8 mouse cellular contexts compared by ENCODE assay signal in the genomic region with DNA sequence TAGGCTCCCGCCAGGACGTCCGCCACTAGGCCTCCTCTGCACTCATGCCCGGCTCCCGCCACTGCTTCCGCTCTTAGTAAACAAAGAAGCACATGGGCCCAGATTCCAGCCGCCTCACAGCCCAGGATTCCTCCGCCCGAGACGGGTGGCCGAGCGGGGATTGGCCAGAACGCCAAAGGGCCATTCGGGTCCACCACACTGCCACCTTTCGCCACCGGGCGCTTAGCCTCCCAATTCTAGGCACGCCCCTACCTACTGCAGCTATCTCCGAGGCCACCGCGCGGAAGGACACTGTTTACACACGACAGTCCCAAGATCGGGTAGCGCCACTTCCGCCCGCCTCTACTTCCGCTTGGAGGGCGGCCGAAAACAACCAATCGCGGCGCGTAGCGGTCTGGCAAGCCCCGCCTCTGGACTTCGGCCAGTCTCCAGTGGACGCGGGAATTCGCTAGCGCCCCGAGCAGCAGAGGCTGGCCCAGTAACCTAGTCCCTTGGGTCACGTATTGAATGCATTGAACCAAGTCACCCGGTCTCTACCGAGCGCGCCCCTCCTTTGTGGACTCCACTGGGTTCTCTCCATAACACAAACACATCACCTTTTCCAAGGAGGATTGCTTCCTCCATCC. TPM values are rescaled to one million over a fixed set of nuclear protein-coding genes. Genes with fewer than 3 reads are reported as not detected.
DNase-seq lines count a peak whose midpoint lies in the region; ATAC-seq and TF ChIP-seq lines count a peak whose summit lies in the region.

No protein-coding gene starts in this region.

- no peaks in the 10 kb centered on the region for H3K27me3 ChIP-seq in Patski
- H3K27me3 ChIP-seq in hindbrain, embryonic 14.5 days (ENCODE audit: control insufficient read depth, insufficient read depth, low read length): no peaks in the 10 kb centered on the region

- DNase-seq in Patski (ENCODE audit: low read depth, low spot score): peak; percentile 95
- peak; percentile 99 for DNase-seq in cerebellum, postnatal 14 days
- peak; percentile 91 to 92 for DNase-seq in frontal cortex, postnatal 14 days (ENCODE audit: low spot score in 2 of 2)
- DNase-seq in hindbrain, embryonic 14.5 days (ENCODE audit: low spot score): peak; percentile 96
- peak; percentile 94 for DNase-seq in layer of hippocampus, postnatal 36 days
- DNase-seq in lung, postnatal 36 days: peak; percentile 97
- peak; percentile 99 for DNase-seq in retina, postnatal 1 day
- peak; percentile 93 to 94 for DNase-seq in urinary bladder, adult 18-20 months (ENCODE audit: low spot score in 2 of 2)

- CTCF ChIA-PET in Patski (lab: Charles Lee): no interaction called here

- in situ Hi-C loops in Patski (cut with MboI; ENCODE audit: low pct_unique_long_range_greater_than_20kb): no loop called here

- peak overlapping the region; percentile 90 for H3K27ac ChIP-seq in hindbrain, embryonic 14.5 days

- peak overlapping the region; percentile 99 for H3K4me2 ChIP-seq in hindbrain, embryonic 14.5 days (replicated peaks)

- POLR2A ChIA-PET in Patski (lab: Charles Lee): interaction anchor here (1.2 to 2.7 kb wide), 2 partner anchors 10 to 15 kb away, joined by 3 to 14 read pairs; a partner anchor contains a TSS

- under 1% methylated on average over 47 of the region's 47 CpGs for WGBS in hindbrain, embryonic 14.5 days

- TF ChIP-seq CTCF in Patski (IDR thresholded peaks at IDR 0.05): no peak

- peak; percentile 83 for ATAC-seq in Patski
- ATAC-seq in hindbrain, embryonic 14.5 days (ENCODE audit: low FRiP score): peak; percentile 87

- peak overlapping the region; percentile 71 for H3K9ac ChIP-seq in hindbrain, embryonic 14.5 days

- H3K4me3 ChIP-seq in hindbrain, embryonic 14.5 days (replicated peaks; ENCODE audit: low read length): peak overlapping the region; percentile 84

- peaks cover 58% of the 10 kb centered on the region for H3K36me3 ChIP-seq in hindbrain, embryonic 14.5 days (replicated peaks; ENCODE audit: control insufficient read depth, insufficient read depth)

- H3K4me1 ChIP-seq in hindbrain, embryonic 14.5 days (replicated peaks; ENCODE audit: control insufficient read depth, insufficient read depth, low read length): peaks cover 22% of the 10 kb centered on the region

- H3K9me3 ChIP-seq in hindbrain, embryonic 14.5 days (ENCODE audit: control insufficient read depth, low read length): no peaks in the 10 kb centered on the region

RNA-seq across cellular contexts. Expression of a gene that starts 0.8 kb away (rescaled TPM):
- 39.7 TPM for polyA plus RNA-seq in Patski (2021)
- 15.2 and 15.5 TPM in 2 replicates for polyA plus RNA-seq in hindbrain, embryonic 14.5 days (2014; fragmentation: Nextera tagmentation; extraction: Ambion mirVana)
- total RNA-seq in layer of hippocampus, postnatal 36 days (2021): 10 to 100 TPM; 19.3 to 29.6 TPM

RNA-seq across cellular contexts. Expression of a gene that starts 1.2 kb away (rescaled TPM):
- polyA plus RNA-seq in Patski (2021): 104 TPM
- 71.6 and 78.1 TPM in 2 replicates for polyA plus RNA-seq in hindbrain, embryonic 14.5 days (2014; fragmentation: Nextera tagmentation; extraction: Ambion mirVana)
- 10 to 100 TPM; 14.5 to 17.4 TPM for total RNA-seq in layer of hippocampus, postnatal 36 days (2021)

RNA-seq across cellular contexts. Expression of a gene that starts 10.2 kb away (rescaled TPM):
- 274 TPM for polyA plus RNA-seq in Patski (2021)
- 239 and 253 TPM in 2 replicates for polyA plus RNA-seq in hindbrain, embryonic 14.5 days (2014; fragmentation: Nextera tagmentation; extraction: Ambion mirVana)
- total RNA-seq in layer of hippocampus, postnatal 36 days (2021): 100 to 1,000 TPM; 136 to 139 TPM

RNA-seq across cellular contexts. Expression of a gene that starts 15.5 kb away (rescaled TPM):
- 11.5 TPM for polyA plus RNA-seq in Patski (2021)
- polyA plus RNA-seq in hindbrain, embryonic 14.5 days (2014; fragmentation: Nextera tagmentation; extraction: Ambion mirVana): 17.9 and 21.4 TPM in 2 replicates
- total RNA-seq in layer of hippocampus, postnatal 36 days (2021): 10 to 100 TPM; 14.0 to 14.5 TPM

RNA-seq across cellular contexts. Expression of a gene that starts 16.2 kb away (rescaled TPM):
- 60.2 TPM for polyA plus RNA-seq in Patski (2021)
- polyA plus RNA-seq in hindbrain, embryonic 14.5 days (2014; fragmentation: Nextera tagmentation; extraction: Ambion mirVana): 67.1 and 72.8 TPM in 2 replicates
- 10 to 100 TPM; 37.9 to 44.4 TPM for total RNA-seq in layer of hippocampus, postnatal 36 days (2021)

Comparison
In these comparisons a context has a peak if more than half of its experiments do, and no peak if none do; other contexts are left out.
1. Peak in every context shown above with its lines: DNase-seq, ATAC-seq, H3K4me3 ChIP-seq and H3K27ac ChIP-seq.